Mouse (Mus musculus) kidney, postnatal 0 days (tissue): ENCODE data around the gene 3110009E18Rik. TPM values are rescaled to one million over a fixed set of nuclear protein-coding genes. Genes with fewer than 3 reads are reported as not detected.

Source experiments
- ATAC-seq: fragments of 200-750 bp; cut with Nextera tagmentation; replicated peaks from 2 replicates; pipeline ENCODE4 v1.8.0; 2017; ENCODE audit warnings: low read depth, moderate number of reproducible peaks, moderate TSS enrichment, moderate library complexity; ENCODE audit not compliant: low FRiP score
- DNase-seq: peaks from one replicate; pipeline ENCODE4 v3.0.0-alpha.2; 2016; ENCODE audit warnings: low spot score
- H3K27ac ChIP-seq: fragments of 300-500 bp; sonication (generic); 2 replicates; pipeline ENCODE4 v1.5.1; 2014; ENCODE audit warnings: mild to moderate bottlenecking
- H3K27me3 ChIP-seq: fragments of 300-500 bp; sonication (generic); 2 replicates; pipeline ENCODE4 v1.6.1; 2014; ENCODE audit warnings: low read length, mixed read lengths; ENCODE audit not compliant: insufficient read depth
- H3K36me3 ChIP-seq: fragments of 300-500 bp; sonication (generic); 2 replicates; pipeline ENCODE4 v1.6.1; 2014; ENCODE audit warnings: low read length, mixed read lengths; ENCODE audit not compliant: insufficient read depth
- H3K4me1 ChIP-seq: fragments of 300-500 bp; sonication (generic); replicated peaks from 2 replicates; pipeline ENCODE4 v1.6.1; 2014; ENCODE audit warnings: antibody characterized with exemption, low read length, mixed read lengths; ENCODE audit not compliant: insufficient read depth
- H3K4me2 ChIP-seq: fragments of 300-500 bp; sonication (generic); 2 replicates; pipeline ENCODE4 v1.6.1; 2014; ENCODE audit warnings: mild to moderate bottlenecking, low read length, moderate library complexity, mixed read lengths
- H3K4me3 ChIP-seq: fragments of 300-500 bp; sonication (generic); replicated peaks from 2 replicates; pipeline ENCODE4 v1.5.1; 2014; ENCODE audit warnings: low read depth, low read length
- H3K9ac ChIP-seq: fragments of 300-500 bp; sonication (generic); 2 replicates; pipeline ENCODE4 v1.6.1; 2014; ENCODE audit warnings: low read depth, low read length
- H3K9me3 ChIP-seq: fragments of 300-500 bp; sonication (generic); replicated peaks from 2 replicates; pipeline ENCODE4 v1.6.1; 2016; ENCODE audit warnings: low read length, inconsistent platforms, mixed read lengths
- CTCF ChIP-seq: IDR thresholded peaks from 2 replicates; pipeline ENCODE4 v1.5.1; 2016; ENCODE audit warnings: antibody characterized with exemption, low read depth, mild to moderate bottlenecking, moderate library complexity
- WGBS: fragments of 180-500 bp; shearing (Covaris S2); extraction: QIAGEN DNeasy Blood & Tissue Kit; methylation state at CpG from one replicate; pipeline ENCODE4 v1.1.7; 2014; 5-methylcytosine and 5-hydroxymethylcytosine counted together
- polyA plus RNA-seq: library from polyadenylated mRNA; unstranded; fragments of >200 nt; fragmentation: Nextera tagmentation; extraction: Ambion mirVana; gene quantifications from 2 replicates; pipeline ENCODE4 v1.2.1, GENCODE M21; 2015

Gene 3110009E18Rik
- polyA plus RNA-seq, 1 experiment from 2014 or later = 19.3 TPM

DNA sequence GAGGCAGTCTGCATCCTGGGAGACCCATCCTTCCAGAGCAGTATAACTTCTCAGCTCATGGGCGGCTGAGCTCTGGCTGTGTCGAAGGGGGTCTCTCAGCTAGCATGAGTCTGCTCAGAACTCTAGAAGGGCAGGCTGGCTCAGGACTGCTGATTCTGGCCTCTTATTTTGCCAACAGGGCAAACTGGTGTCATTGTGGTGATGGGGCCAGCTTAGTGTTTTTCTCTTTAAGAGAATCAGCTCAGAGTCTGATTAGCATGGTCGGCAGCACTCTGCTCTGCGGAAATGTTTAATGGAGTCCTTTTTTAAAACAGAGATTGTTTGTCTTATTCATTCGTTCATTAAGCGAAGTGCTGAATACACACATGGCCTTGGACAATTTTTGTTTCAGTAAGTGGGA, 68.2 kb downstream of the 3110009E18Rik start:
- Histone ChIP-seq H3K36me3 (no peaks in the 10 kb centered on the region), H3K27me3 (no peaks in the 10 kb centered on the region), H3K4me1 (no peaks in the 10 kb centered on the region), H3K4me2 (no peak overlapping the region), H3K9me3 (no peaks in the 10 kb centered on the region), H3K27ac (no peak overlapping the region), H3K4me3 (no peak overlapping the region), H3K9ac (no peak overlapping the region)
- TF ChIP-seq CTCF = no peak
- no peak for ATAC-seq
- WGBS = 90% methylated on average over 6 of the region's 6 CpGs
- no peak for DNase-seq

DNA sequence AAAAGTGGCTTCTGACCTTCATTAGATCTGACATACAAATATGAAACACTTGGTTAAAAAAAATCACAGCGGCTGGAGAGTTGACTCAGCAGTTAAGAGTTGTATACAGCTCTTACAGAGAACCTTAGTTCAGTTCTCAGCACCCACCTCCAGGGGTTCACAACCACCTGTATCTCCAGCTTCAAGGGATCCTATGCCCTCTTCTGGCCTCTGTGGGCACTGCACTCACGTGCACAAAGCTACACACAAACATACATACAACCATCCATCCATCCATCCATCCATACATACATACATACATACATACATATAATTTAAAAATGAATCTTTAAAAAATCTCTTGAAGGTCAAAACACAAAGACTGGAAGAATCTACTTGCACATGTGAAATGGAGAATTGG, 69.3 kb downstream of the 3110009E18Rik start:
- Histone ChIP-seq H3K4me1 (no peaks in the 10 kb centered on the region), H3K9me3 (no peaks in the 10 kb centered on the region), H3K4me3 (no peak overlapping the region), H3K4me2 (no peak overlapping the region), H3K9ac (no peak overlapping the region), H3K36me3 (no peaks in the 10 kb centered on the region), H3K27ac (no peak overlapping the region), H3K27me3 (no peaks in the 10 kb centered on the region)
- no peak for DNase-seq
- 87% methylated on average over 2 of the region's 2 CpGs for WGBS
- ATAC-seq = no peak
- TF ChIP-seq CTCF = no peak

DNA sequence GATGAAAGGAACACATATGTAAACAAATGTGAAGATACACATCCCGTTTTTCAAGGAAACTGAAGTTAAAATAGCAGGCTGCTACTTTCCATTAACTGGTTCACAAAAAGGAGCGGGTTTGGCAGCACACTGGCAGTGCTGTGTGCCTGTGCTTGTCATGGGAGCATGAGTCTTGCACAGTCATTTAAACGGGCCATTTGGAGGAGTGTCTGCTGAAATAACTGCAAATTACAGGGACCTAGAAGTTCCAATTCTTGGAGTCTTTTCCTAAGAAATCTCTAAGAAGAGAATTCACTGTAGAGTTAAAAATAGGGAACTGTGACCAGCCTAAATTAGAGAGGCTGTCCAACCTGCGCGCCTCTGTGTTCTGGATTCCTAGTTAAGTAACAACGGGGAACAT, 70.0 kb downstream of the 3110009E18Rik start:
- ATAC-seq = no peak

DNA sequence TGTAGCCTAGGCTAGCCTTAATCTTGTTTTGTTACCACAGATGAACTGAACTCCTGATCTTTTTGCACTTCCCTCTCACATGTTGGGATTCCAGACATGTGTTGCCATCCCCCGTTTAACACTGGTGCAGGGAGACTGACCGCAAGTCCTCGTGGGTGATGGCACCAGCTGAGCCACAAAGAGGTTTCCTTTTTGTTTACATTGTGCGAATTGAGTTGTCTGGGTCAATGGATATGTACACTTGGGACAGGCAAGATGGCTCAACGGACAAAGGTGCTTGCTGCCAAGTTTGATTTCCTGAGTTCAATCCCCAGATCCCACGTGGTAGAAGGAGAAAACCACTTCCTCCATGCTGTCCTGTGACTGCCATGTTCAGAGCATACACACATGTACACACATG, 71.3 kb downstream of the 3110009E18Rik start:
- Histone ChIP-seq H3K9me3 (no peaks in the 10 kb centered on the region), H3K36me3 (no peaks in the 10 kb centered on the region), H3K4me3 (no peak overlapping the region), H3K9ac (no peak overlapping the region), H3K4me2 (no peak overlapping the region), H3K27ac (no peak overlapping the region), H3K27me3 (no peaks in the 10 kb centered on the region), H3K4me1 (no peaks in the 10 kb centered on the region)
- WGBS = 66% methylated on average over 6 of the region's 6 CpGs
- ATAC-seq (no peak), DNase-seq (no peak)
- no peak for TF ChIP-seq CTCF

More for the DNA sequence above, 70.0 kb downstream of the 3110009E18Rik start:
- H3K27ac ChIP-seq = no peak overlapping the region
- H3K4me3 ChIP-seq = no peak overlapping the region
- H3K4me2 ChIP-seq = no peak overlapping the region
- no peaks in the 10 kb centered on the region for H3K27me3 ChIP-seq
- no peaks in the 10 kb centered on the region for H3K4me1 ChIP-seq
- no peak for TF ChIP-seq CTCF
- H3K9ac ChIP-seq = no peak overlapping the region
- WGBS = 81% methylated on average over 6 of the region's 6 CpGs
- H3K36me3 ChIP-seq = no peaks in the 10 kb centered on the region
- H3K9me3 ChIP-seq = no peaks in the 10 kb centered on the region
- no peak for DNase-seq

DNA sequence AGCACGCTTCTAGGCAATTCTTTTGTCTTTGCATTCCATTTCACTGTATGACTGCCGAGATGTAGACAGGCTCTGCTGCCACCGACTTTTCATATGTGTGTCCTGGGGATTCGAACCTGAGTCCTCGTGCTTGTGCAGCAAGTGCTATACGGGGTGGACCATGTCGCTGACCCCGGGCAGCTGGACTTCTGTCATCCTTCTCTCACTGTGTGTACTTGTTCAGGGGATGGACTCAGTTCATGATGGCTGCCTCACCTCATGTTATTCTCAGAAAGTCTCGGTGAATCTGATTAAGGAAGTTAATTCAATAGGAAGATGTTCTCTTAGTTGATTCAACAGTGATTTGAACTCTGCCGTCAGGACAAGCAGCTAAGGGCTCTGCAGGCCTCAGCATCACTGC, 72.6 kb downstream of the 3110009E18Rik start:
- Histone ChIP-seq H3K9me3 (no peaks in the 10 kb centered on the region), H3K27ac (no peak overlapping the region), H3K4me1 (no peaks in the 10 kb centered on the region), H3K9ac (no peak overlapping the region), H3K4me3 (no peak overlapping the region), H3K27me3 (no peaks in the 10 kb centered on the region), H3K4me2 (no peak overlapping the region), H3K36me3 (no peaks in the 10 kb centered on the region)
- WGBS = 91% methylated on average over 10 of the region's 10 CpGs
- no peak for TF ChIP-seq CTCF
- ATAC-seq = no peak
- DNase-seq = no peak

DNA sequence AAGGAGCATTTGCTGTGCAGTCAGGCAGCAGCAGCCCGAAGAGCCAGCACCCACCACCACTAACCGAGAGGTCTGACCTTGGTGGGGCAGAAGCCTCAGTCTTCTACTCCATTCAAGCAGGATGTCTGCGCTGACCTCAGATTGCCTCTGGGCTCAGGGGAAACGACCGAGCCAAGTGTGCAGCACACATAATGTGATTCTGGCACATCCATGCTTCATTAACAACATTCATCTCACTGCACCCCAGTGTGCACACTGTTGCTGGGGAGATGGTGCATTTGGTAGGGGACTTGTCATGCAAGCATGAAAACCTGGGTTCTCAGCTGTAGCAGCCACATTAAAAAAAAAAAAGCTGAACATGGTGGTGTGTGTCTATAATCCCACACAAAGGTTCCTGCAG, 75.0 kb downstream of the 3110009E18Rik start:
- H3K9me3 ChIP-seq = no peaks in the 10 kb centered on the region
- no peak overlapping the region for H3K9ac ChIP-seq
- no peak overlapping the region for H3K4me2 ChIP-seq
- TF ChIP-seq CTCF = no peak
- no peak overlapping the region for H3K4me3 ChIP-seq
- no peak overlapping the region for H3K27ac ChIP-seq
- DNase-seq (no peak), ATAC-seq (no peak)
- no peaks in the 10 kb centered on the region for H3K36me3 ChIP-seq
- H3K4me1 ChIP-seq = no peaks in the 10 kb centered on the region
- no peaks in the 10 kb centered on the region for H3K27me3 ChIP-seq
- WGBS = 45% methylated on average over 5 of the region's 5 CpGs

DNA sequence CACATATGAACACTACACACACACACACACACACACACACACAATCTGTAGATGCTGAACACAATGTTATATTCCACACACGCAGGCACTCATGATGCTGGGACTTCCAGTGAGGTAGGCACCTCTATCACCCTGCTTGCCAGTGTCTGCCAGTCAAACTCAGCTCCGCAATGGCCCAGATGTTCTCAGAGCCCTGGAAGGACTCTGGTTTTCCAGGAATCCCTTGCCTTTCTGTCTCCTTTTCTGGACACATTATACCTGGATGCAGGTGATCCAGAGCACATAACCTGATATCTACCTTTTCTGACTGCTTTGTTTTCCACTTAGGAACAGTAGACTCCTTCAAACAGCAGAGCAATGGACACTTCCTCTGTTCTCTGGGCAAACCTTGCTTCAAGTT, 75.7 kb downstream of the 3110009E18Rik start:
- no peak overlapping the region for H3K4me3 ChIP-seq
- no peak overlapping the region for H3K9ac ChIP-seq
- H3K4me1 ChIP-seq = no peaks in the 10 kb centered on the region
- ATAC-seq (no peak), DNase-seq (no peak)
- no peaks in the 10 kb centered on the region for H3K9me3 ChIP-seq
- TF ChIP-seq CTCF = no peak
- H3K36me3 ChIP-seq = no peaks in the 10 kb centered on the region
- H3K27ac ChIP-seq = no peak overlapping the region
- H3K27me3 ChIP-seq = no peaks in the 10 kb centered on the region
- no peak overlapping the region for H3K4me2 ChIP-seq
- WGBS = 91% methylated on average over 2 of the region's 2 CpGs
